Mouse (Mus musculus) embryonic facial prominence, embryonic 14.5 days (tissue): ENCODE results near the gene A830031A19Rik. TPM values are rescaled to one million over a fixed set of nuclear protein-coding genes. Genes with fewer than 3 reads are reported as not detected.
A peak's percentile ranks its signal among the peaks of the same experiment; 100 is the strongest.

Experiments used
- ATAC-seq: fragments of 200-750 bp; cut with Nextera tagmentation; 2 replicates; pipeline ENCODE4 v1.8.0; 2017; ENCODE audit warnings: low read depth, moderate number of reproducible peaks, moderate TSS enrichment
- DNase-seq: peaks from one replicate; pipeline ENCODE4 v3.0.0-alpha.2; 2015; ENCODE audit warnings: low spot score
- H3K27ac ChIP-seq: fragments of 300-500 bp; sonication (generic); replicated peaks from 2 replicates; pipeline ENCODE4 v1.5.1; 2014; ENCODE audit warnings: low read depth, mild to moderate bottlenecking, low read length, moderate library complexity
- H3K27me3 ChIP-seq: fragments of 300-500 bp; sonication (generic); replicated peaks from 2 replicates; pipeline ENCODE4 v1.6.1; 2014; ENCODE audit warnings: low read length; ENCODE audit not compliant: control insufficient read depth, insufficient read depth
- H3K36me3 ChIP-seq: fragments of 300-500 bp; sonication (generic); 2 replicates; pipeline ENCODE4 v1.6.1; 2014; ENCODE audit warnings: low read length, mixed read lengths; ENCODE audit not compliant: control insufficient read depth, insufficient read depth
- H3K4me1 ChIP-seq: fragments of 300-500 bp; sonication (generic); 2 replicates; pipeline ENCODE4 v1.6.1; 2014; ENCODE audit warnings: antibody characterized with exemption, low read length; ENCODE audit not compliant: control insufficient read depth, insufficient read depth
- H3K4me2 ChIP-seq: fragments of 300-500 bp; sonication (generic); 2 replicates; pipeline ENCODE4 v1.6.1; 2014; ENCODE audit warnings: low read depth, mild to moderate bottlenecking, low read length, moderate library complexity, mixed read lengths
- H3K4me3 ChIP-seq: fragments of 300-500 bp; sonication (generic); 2 replicates; pipeline ENCODE4 v1.5.1; 2014; ENCODE audit warnings: low read depth, mild to moderate bottlenecking, low read length
- H3K9ac ChIP-seq: fragments of 300-500 bp; sonication (generic); 2 replicates; pipeline ENCODE4 v1.6.1; 2014; ENCODE audit warnings: low read depth, mild to moderate bottlenecking, low read length, moderate library complexity, mixed read lengths
- H3K9me3 ChIP-seq: fragments of 300-500 bp; sonication (generic); 2 replicates; pipeline ENCODE4 v1.6.1; 2016; ENCODE audit warnings: low read length; ENCODE audit not compliant: control insufficient read depth
- WGBS: fragments of 180-500 bp; shearing (Covaris S2); extraction: QIAGEN DNeasy Blood & Tissue Kit; methylation state at CpG from one replicate; pipeline ENCODE4 v1.1.7; 2014; 5-methylcytosine and 5-hydroxymethylcytosine counted together
- polyA plus RNA-seq: library from polyadenylated mRNA; unstranded; fragments of >200 nt; fragmentation: Nextera tagmentation; extraction: Ambion mirVana; gene quantifications from 2 replicates; pipeline ENCODE4 v1.2.1, GENCODE M21; 2014

Gene A830031A19Rik
- polyA plus RNA-seq, 1 experiment from 2014 or later = not detected

GRCm38 (mm10) chr11:24064221-24064620 lies 10.6 kb downstream of the A830031A19Rik start:
- no peak for ATAC-seq
- 78% methylated on average over 6 of the region's 6 CpGs for WGBS
- Histone ChIP-seq H3K4me3 (no peak overlapping the region), H3K9me3 (no peaks in the 10 kb centered on the region), H3K27me3 (no peaks in the 10 kb centered on the region; the same call in 1 of the 2 replicates), H3K9ac (no peak overlapping the region), H3K27ac (no peak overlapping the region), H3K4me2 (no peak overlapping the region), H3K36me3 (no peaks in the 10 kb centered on the region), H3K4me1 (peaks cover 10% of the 10 kb centered on the region)
- DNase-seq = no peak

GRCm38 (mm10) chr11:24062495-24063096 lies 12.3 kb downstream of the A830031A19Rik start:
- Histone ChIP-seq H3K36me3 (no peaks in the 10 kb centered on the region), H3K27me3 (no peaks in the 10 kb centered on the region; the same call in 1 of the 2 replicates), H3K9ac (no peak overlapping the region), H3K4me1 (peaks cover 10% of the 10 kb centered on the region), H3K4me2 (peak overlapping the region; percentile 62; the same call in 1 of the 2 replicates), H3K9me3 (no peaks in the 10 kb centered on the region), H3K27ac (no peak overlapping the region), H3K4me3 (no peak overlapping the region)
- peak; percentile 33; the same call in 1 of the 2 replicates for ATAC-seq
- WGBS = 17% methylated on average over 9 of the region's 9 CpGs
- no peak for DNase-seq

DNA sequence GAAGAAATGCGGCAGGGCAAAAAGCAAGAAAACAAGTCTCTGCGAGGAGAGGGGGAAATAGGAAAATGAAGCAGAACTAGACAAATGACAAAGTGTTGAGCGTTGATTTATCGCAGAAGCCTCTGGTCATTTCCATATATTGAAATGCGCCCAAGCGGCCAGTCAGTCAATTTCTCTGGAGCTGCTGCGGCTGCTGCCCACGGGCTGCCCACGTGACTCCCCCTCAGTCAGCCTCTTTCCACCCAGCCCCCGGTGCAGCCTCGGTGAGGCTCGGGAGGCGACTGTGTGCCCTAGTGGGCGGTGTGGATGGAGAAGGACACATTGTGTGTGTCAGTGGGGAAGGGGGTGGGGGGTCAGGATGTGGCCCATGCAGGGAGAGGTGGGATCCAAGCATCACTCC lies 13.0 kb downstream of the A830031A19Rik start:
- H3K9me3 ChIP-seq = no peaks in the 10 kb centered on the region
- no peak overlapping the region for H3K27ac ChIP-seq
- H3K4me1 ChIP-seq = peaks cover 10% of the 10 kb centered on the region
- H3K4me2 ChIP-seq = peak overlapping the region; percentile 62
- H3K36me3 ChIP-seq = no peaks in the 10 kb centered on the region
- no peak for DNase-seq
- H3K9ac ChIP-seq = peak overlapping the region; percentile 41; the same call in 1 of the 2 replicates
- H3K27me3 ChIP-seq = no peaks in the 10 kb centered on the region; the same call in 1 of the 2 replicates
- peak overlapping the region; percentile 33 for H3K4me3 ChIP-seq
- ATAC-seq = peak; percentile 67; the same call in 1 of the 2 replicates
- under 1% methylated on average over 14 of the region's 14 CpGs for WGBS

GRCm38 (mm10) chr11:24060428-24060827 lies 14.4 kb downstream of the A830031A19Rik start:
- no peak for DNase-seq
- 11% methylated on average over 5 of the region's 5 CpGs for WGBS

DNA sequence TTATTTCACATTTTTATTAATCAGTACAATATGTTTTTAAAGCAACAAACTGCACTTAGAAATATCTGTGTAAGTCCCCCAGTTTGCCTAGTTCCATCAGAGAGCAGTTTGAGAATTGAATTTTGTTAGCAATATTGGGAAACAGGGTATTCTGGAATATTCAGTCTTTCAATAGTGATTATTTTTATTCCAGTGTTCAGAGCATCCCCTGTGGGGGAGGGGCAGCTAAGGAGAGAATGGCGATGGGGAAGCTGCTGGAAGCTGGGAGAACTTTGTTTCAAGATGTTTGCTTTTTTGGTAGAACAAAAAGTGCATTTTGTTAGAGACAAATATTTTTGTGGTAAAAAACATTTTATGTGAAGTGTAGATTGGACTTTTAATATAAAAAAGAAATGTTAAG lies 15.7 kb downstream of the A830031A19Rik start:
- H3K4me2 ChIP-seq = no peak overlapping the region
- DNase-seq (no peak), ATAC-seq (no peak)
- WGBS = 22% methylated on average over 1 of the region's 1 CpGs
- peaks cover 10% of the 10 kb centered on the region for H3K4me1 ChIP-seq
- no peaks in the 10 kb centered on the region; the same call in 1 of the 2 replicates for H3K27me3 ChIP-seq
- no peak overlapping the region for H3K4me3 ChIP-seq
- H3K9ac ChIP-seq = no peak overlapping the region
- H3K27ac ChIP-seq = no peak overlapping the region
- H3K36me3 ChIP-seq = no peaks in the 10 kb centered on the region
- H3K9me3 ChIP-seq = no peaks in the 10 kb centered on the region

More at GRCm38 (mm10) chr11:24060428-24060827, 14.4 kb downstream of the A830031A19Rik start:
- ATAC-seq = no peak
- Histone ChIP-seq H3K4me1 (peaks cover 10% of the 10 kb centered on the region), H3K9me3 (no peaks in the 10 kb centered on the region), H3K36me3 (no peaks in the 10 kb centered on the region), H3K27me3 (no peaks in the 10 kb centered on the region; the same call in 1 of the 2 replicates), H3K9ac (no peak overlapping the region), H3K27ac (no peak overlapping the region), H3K4me3 (peak overlapping the region; percentile 37), H3K4me2 (peak overlapping the region; percentile 62)

DNA sequence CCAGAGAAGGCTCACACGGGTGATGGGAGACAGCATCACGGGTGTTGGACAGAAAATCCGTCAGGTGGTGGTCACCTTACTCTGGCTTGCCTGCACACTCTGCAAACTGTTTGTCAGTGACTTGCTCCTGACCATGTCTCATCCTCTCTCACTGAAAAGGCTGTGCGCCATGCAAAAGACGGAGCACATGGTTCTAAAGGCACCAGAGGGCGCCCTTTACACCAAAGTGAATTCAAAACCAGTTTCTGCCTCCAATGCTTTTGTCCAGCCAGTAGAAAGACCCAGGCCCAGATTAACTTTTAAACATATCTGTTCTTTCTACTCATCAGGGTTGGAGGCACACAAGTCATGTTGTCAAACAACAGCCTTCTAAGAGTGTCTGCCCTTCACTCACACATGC lies 22.0 kb downstream of the A830031A19Rik start:
- no peak overlapping the region for H3K4me3 ChIP-seq
- peaks cover 4% of the 10 kb centered on the region; the same call in 1 of the 2 replicates for H3K4me1 ChIP-seq
- no peak overlapping the region for H3K27ac ChIP-seq
- no peaks in the 10 kb centered on the region for H3K36me3 ChIP-seq
- DNase-seq (peak; percentile 14), ATAC-seq (no peak)
- no peak overlapping the region for H3K4me2 ChIP-seq
- WGBS = 72% methylated on average over 6 of the region's 6 CpGs
- H3K27me3 ChIP-seq = no peaks in the 10 kb centered on the region
- no peaks in the 10 kb centered on the region for H3K9me3 ChIP-seq
- H3K9ac ChIP-seq = no peak overlapping the region

DNA sequence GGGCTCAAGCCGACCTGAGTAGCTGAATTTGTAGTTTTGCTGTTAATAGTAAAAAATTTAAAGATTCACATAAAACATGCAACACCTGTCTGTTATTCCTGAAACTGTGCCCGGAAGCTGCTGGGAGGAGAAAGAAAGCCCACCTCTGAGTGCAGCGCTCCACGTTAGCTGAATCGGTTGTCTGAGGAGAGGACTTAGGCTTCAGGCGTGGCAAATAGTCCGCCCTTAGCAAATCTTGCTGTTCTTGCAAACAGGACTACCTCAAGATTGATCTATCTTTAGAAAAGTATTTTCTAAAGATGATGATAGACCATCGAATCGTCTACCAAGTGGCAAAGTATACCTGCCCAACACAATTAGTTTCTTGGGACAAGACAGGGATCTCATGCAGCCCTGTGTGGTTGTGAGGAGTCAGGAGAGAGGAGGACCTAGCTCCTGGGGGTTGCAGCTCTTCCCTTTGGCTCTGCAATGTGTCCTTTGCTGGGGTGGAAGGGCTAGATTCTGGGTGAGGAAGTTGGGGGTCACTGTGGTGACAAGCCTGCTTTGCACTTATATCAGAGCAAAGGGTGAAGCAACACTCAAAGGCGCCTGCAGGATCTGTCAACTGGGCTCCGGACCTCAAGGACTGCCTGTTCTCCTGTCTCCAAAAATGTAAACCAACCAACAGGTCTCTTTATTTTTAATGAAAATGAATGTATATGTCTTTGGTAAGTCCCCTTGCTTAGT lies 24.7 kb downstream of the A830031A19Rik start:
- no peak for DNase-seq
- H3K27me3 ChIP-seq = no peaks in the 10 kb centered on the region
- H3K4me3 ChIP-seq = no peak overlapping the region
- no peaks in the 10 kb centered on the region for H3K36me3 ChIP-seq
- H3K4me1 ChIP-seq = peaks cover 4% of the 10 kb centered on the region; the same call in 1 of the 2 replicates
- no peak overlapping the region for H3K9ac ChIP-seq
- peak overlapping the region; percentile 65 for H3K4me2 ChIP-seq
- ATAC-seq = no peak
- no peak overlapping the region for H3K27ac ChIP-seq
- H3K9me3 ChIP-seq = no peaks in the 10 kb centered on the region
- 79% methylated on average over 11 of the region's 11 CpGs for WGBS

- no peak overlapping the region; the same call in 1 of the 2 replicates for H3K27ac ChIP-seq
Observed at GRCm38 (mm10) chr11:24049226-24050031, 25.4 kb downstream of the A830031A19Rik start.

More at GRCm38 (mm10) chr11:24049226-24050031, 25.4 kb downstream of the A830031A19Rik start:
- Histone ChIP-seq H3K4me2 (peak overlapping the region; percentile 65), H3K4me3 (peak overlapping the region; percentile 52), H3K36me3 (no peaks in the 10 kb centered on the region), H3K4me1 (peaks cover 4% of the 10 kb centered on the region; the same call in 1 of the 2 replicates), H3K27me3 (no peaks in the 10 kb centered on the region), H3K9me3 (no peaks in the 10 kb centered on the region), H3K9ac (peak overlapping the region; percentile 82)
- ATAC-seq (peak; percentile 91), DNase-seq (peak; percentile 85)
- WGBS = 3% methylated on average over 28 of the region's 28 CpGs
